Comparison of ENCODE assay signal across 9 mouse cellular contexts in genomic region chr2:29464851-29465648, GRCm38 (mm10).
DNase-seq lines count a peak whose midpoint lies in the region; ATAC-seq and TF ChIP-seq lines count a peak whose summit lies in the region.
"Had no signal": no experiment of that assay in that cellular context is flagged by ENCODE, and none has a peak within 500 bp of the region (broad histone marks: within the 10 kb centered on the region; RNA-seq: fewer than 3 reads in every experiment).

No protein-coding gene starts in this region.

- no peaks in the 10 kb centered on the region for H3K27me3 ChIP-seq in stomach, postnatal 0 days (ENCODE audit: control insufficient read depth, insufficient read depth, low read length)
- no peaks in the 10 kb centered on the region for H3K27me3 ChIP-seq in cerebellum, adult 2 months (ENCODE audit: control insufficient read depth, insufficient read depth, low read length)

- H3K4me3 ChIP-seq in stomach, postnatal 0 days (ENCODE audit: low read depth, low read length): no peak overlapping the region
- no peak overlapping the region for H3K4me3 ChIP-seq in cerebellum, adult 2 months (replicated peaks; ENCODE audit: insufficient read depth, low read depth, low read length)
- H3K4me3 ChIP-seq: erythroblast, embryonic 14.5 days had no signal

- H3K4me2 ChIP-seq in stomach, postnatal 0 days (replicated peaks; ENCODE audit: low read depth): no peak overlapping the region

- DNase-seq in gastrocnemius, postnatal 14 days: peak; percentile 19
- DNase-seq in gastrocnemius, adult 18-20 months (ENCODE audit: low spot score): no peak
- peak; percentile 60 for DNase-seq in testis, postnatal 10 days (ENCODE audit: low spot score)
- DNase-seq in testis, postnatal 14 days (ENCODE audit: low spot score): no peak
- peak; percentile 72 for DNase-seq in lung, postnatal 10 days
- no peak for DNase-seq in stomach, postnatal 0 days (ENCODE audit: low spot score)
- no peak for DNase-seq in thymus, postnatal 0 days (ENCODE audit: low spot score)
- no peak for DNase-seq in cerebellum, adult 2 months

- H3K9ac ChIP-seq in stomach, postnatal 0 days (ENCODE audit: low read length): no peak overlapping the region

- no peaks in the 10 kb centered on the region for H3K36me3 ChIP-seq in stomach, postnatal 0 days (ENCODE audit: control insufficient read depth, insufficient read depth, low read length)

- intact Hi-C loops in gastrocnemius, postnatal 14 days (cut with DNase I; ENCODE audit: low total_unique reads): no loop called here

- TF ChIP-seq CTCF in stomach, postnatal 0 days (IDR thresholded peaks at IDR 0.05; ENCODE audit: low read depth): no peak
- no peak for TF ChIP-seq CTCF in cerebellum, adult 2 months (IDR thresholded peaks at IDR 0.05; ENCODE audit: borderline replicate concordance, insufficient read depth, low read depth, low read length)

- TF ChIP-seq POLR2A in cerebellum, adult 2 months (IDR thresholded peaks at IDR 0.05; ENCODE audit: borderline replicate concordance, insufficient read depth, low read length): no peak

- peaks cover 3% of the 10 kb centered on the region; the same call in 1 of the 2 replicates for H3K4me1 ChIP-seq in stomach, postnatal 0 days (replicated peaks; ENCODE audit: control insufficient read depth, insufficient read depth)
- peaks cover 28% of the 10 kb centered on the region for H3K4me1 ChIP-seq in cerebellum, adult 2 months (ENCODE audit: control insufficient read depth, insufficient read depth, low read length)

- H3K9me3 ChIP-seq in stomach, postnatal 0 days (ENCODE audit: control insufficient read depth, low read length): no peaks in the 10 kb centered on the region

- 48% methylated on average over 9 of the region's 9 CpGs for WGBS in stomach, postnatal 0 days
- WGBS in cerebellum, adult 2 months: 58% methylated on average over 9 of the region's 9 CpGs

- TF ChIP-seq EP300 in stomach, postnatal 0 days (optimal IDR thresholded peaks at IDR 0.05): no peak

- ATAC-seq in stomach, postnatal 0 days (ENCODE audit: low FRiP score, low TSS enrichment): peak; percentile 62; the same call in 1 of the 2 replicates

- no peak overlapping the region for H3K27ac ChIP-seq in stomach, postnatal 0 days (replicated peaks)
- no peak overlapping the region for H3K27ac ChIP-seq in cerebellum, adult 2 months (ENCODE audit: insufficient read depth, low read length)

Comparison
In these comparisons a context has a peak if more than half of its experiments do, and no peak if none do; other contexts are left out.
1. DNase-seq: peak in gastrocnemius, postnatal 14 days (single experiment), testis, postnatal 10 days (single experiment) and lung, postnatal 10 days (single experiment); none in gastrocnemius, adult 18-20 months (single experiment), testis, postnatal 14 days (single experiment), stomach, postnatal 0 days (single experiment), thymus, postnatal 0 days (single experiment) and cerebellum, adult 2 months (0 of 2).